Mouse (Mus musculus) 3134 (cell line): ENCODE measurements around the gene Susd3.

Experiments used
- DNase-seq: peaks from one replicate; pipeline ENCODE4 v3.0.0-alpha.2; 2011; ENCODE audit warnings: low spot score; ENCODE audit not compliant: insufficient read length; ENCODE audit errors: extremely low read depth

The Susd3 gene

GRCm38 (mm10) chr13:49188966-49189360, 59.5 kb downstream of the Susd3 start:
- DNase-seq = no peak

- no peak for DNase-seq
These were observed 60.1 kb downstream of the Susd3 start for GRCm38 (mm10) chr13:49188219-49188965.

GRCm38 (mm10) chr13:49187288-49188218, 61.0 kb downstream of the Susd3 start, which contains the start of gene Ninj1:
Ninj1 (plus strand) TSS chr13:49187485.
- peak; percentile 86 for DNase-seq

GRCm38 (mm10) chr13:49186798-49187287, 61.7 kb downstream of the Susd3 start:
- peak; percentile 86 for DNase-seq

- DNase-seq = no peak
These were observed 64.9 kb downstream of the Susd3 start for GRCm38 (mm10) chr13:49183646-49184045.

GRCm38 (mm10) chr13:49183161-49183560, 65.3 kb downstream of the Susd3 start:
- DNase-seq = no peak

- DNase-seq = no peak
These were observed 67.0 kb downstream of the Susd3 start for GRCm38 (mm10) chr13:49181411-49181984.

GRCm38 (mm10) chr13:49180691-49181090, 67.8 kb downstream of the Susd3 start:
- DNase-seq = no peak
